Mouse (Mus musculus): ENCODE data around the gene Rnft1.
"Not testable (repeated sequence)": the region's sequence is repeated elsewhere in the genome, so short reads cannot be mapped to it uniquely, and the experiment has no call there.

Rnft1 gene

GRCm38 (mm10) chr11:86519751-86520150, 35.3 kb downstream of the Rnft1 start:
- in situ Hi-C loops (cut with MboI), result no loop called here

DNA sequence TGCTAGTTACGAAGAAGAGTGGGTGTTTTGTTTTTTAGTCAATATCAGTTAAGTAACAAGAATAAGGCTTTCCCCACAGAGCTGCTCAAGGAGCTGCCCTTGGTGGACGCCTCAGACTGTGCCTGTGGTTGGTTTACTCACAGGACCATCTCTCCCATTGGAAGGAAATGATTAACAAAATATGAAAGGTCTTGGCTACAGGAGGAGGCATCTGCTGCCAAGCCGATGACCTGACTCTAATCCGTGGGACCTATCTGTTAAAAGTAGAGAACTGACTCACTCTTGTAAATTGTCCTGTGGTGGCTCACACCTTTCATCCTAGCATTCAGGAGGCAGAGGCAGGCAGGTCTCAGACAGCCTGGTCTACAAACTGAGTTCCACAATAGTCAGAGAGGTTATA, 43.1 kb downstream of the Rnft1 start:
- in situ Hi-C loops (cut with MboI), result no loop called here

GRCm38 (mm10) chr11:86532834-86533233, 48.4 kb downstream of the Rnft1 start:
- in situ Hi-C loops (cut with MboI), result no loop called here

DNA sequence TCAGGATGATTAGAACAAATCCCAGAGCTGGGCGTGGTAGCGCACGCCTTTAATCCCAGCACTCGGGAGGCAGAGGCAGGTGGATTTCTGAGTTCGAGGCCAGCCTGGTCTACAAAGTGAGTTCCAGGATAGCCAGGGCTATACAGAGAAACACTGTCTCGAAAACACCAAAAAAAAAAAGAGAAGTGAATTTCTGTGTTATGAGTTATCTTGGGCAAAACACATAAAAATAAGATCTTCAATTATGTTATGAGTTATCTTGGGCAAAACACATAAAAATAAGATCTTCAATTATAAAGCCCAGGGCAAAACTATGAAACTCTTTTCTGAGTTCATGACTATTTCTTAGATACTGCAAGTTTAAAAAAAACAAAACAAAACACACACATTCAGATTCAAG, 48.8 kb downstream of the Rnft1 start:
- in situ Hi-C loops (cut with MboI), result not testable (repeated sequence)

- in situ Hi-C loops (cut with MboI), result no loop called here
Observed at GRCm38 (mm10) chr11:86534201-86534910, 49.9 kb downstream of the Rnft1 start.

DNA sequence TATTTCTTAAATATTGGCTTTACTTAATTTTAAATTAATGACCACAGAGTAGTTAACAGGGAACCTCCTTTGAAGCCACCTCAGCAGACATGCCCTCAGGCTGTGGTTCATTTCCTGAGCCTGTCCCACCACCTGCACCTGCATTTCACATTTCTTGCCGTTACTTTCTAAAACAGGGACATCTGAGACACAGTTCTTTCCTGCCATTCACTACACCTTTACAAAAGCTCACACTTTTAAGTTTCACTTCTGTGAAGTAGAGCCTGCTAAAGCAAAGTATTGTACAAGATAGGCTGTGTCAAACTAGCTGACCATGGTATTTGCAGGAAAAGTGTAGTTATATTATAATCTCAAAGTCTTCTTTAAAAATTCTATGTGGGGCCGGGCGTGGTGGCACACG, 54.3 kb downstream of the Rnft1 start:
- in situ Hi-C loops (cut with MboI), result no loop called here

DNA sequence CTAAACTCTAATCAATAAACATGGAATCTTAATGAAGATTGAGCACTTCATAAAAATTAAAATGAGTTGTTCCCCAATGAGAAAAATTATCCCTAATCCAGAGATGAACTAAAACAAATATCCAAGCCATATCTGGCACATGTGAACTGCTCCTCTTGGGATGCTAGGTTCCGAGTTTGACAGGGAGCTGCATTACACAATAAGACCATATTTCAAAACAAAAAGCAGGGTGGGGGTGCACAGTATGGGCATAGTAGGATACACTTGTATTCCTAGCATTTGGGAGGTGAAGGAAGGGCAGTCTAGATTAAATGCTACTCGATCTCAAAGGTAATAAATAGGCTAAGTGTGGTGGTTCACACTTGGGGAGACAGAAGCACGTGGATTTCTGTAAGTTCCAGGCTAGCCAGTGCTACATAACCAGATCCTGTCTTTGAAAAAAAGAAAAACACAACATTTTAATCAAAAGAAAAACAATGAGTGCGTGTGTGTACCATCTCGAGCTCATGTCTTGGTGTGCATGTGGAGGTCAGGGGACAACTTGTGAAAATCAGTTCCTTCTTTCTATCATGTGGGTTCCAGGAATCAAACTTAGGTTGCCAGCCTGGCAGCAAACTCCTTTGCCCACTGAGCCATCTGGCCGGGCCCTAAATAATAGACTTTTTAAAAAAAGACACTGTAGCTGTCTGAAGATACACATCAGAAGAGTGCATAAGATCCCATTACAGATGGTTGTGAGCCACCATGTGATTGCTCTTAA, 55.4 kb downstream of the Rnft1 start:
- in situ Hi-C loops (cut with MboI), result no loop called here

DNA sequence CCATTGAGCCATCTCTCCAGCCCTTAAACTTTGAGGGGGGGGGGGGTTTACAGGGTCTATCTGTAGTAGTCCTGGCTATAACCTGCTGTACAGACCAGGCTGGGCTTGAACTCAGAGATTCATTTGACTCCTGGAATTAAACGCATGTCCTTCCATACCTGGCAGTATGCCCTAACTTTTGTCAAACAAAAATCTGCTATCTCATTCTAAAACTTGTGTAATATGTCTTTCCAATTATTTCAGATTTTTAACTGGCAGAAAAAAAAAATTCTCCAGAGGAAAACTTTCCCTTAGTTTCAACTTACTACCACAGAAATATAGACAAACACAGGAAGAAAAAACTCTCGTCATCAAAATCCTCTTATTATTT, 56.0 kb downstream of the Rnft1 start:
- in situ Hi-C loops (cut with MboI), result no loop called here

- in situ Hi-C loops (cut with MboI), result no loop called here
Observed at GRCm38 (mm10) chr11:86542851-86543250, 58.4 kb downstream of the Rnft1 start.

DNA sequence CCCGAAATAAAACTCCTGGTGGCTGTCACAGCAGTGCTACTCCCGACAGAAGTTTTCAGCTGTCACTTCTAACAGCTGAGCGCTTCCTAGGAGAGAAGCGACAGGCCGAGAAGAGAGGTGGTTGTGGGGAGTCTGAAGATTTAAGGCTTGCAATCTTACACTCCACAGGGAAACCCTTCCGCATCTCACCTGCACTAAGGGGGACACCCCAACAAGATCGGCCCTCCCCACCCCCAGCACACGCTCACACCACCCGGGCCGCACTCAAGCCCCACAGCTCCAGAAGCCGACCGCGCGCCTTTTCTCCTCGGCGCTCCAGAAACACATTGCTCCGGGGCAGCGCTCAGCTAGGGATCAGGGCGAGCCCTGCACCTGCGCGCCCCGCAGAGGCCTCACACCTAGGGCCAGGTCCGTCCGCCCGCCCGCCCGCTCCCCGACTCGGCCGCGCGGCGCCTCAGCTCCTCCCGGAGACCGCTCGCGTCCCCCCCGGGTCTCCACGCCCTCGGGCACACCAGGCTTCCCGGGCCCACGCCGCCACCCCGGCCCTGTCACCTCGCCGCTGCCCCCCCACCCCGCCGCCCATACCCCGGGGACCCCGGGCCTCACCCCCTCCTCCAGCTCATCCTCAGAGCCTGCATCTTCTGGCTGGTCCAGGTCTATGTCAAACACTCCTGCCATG, 59.6 kb downstream of the Rnft1 start:
- in situ Hi-C loops (cut with MboI), result no loop called here

- in situ Hi-C loops (cut with MboI), result no loop called here
Observed at GRCm38 (mm10) chr11:86544639-86545299, 60.3 kb downstream of the Rnft1 start, which contains the start of the genes Rps6kb1 and Tubd1. Rps6kb1 (minus strand) TSS chr11:86544805. Tubd1 (plus strand) TSS chr11:86544991.

DNA sequence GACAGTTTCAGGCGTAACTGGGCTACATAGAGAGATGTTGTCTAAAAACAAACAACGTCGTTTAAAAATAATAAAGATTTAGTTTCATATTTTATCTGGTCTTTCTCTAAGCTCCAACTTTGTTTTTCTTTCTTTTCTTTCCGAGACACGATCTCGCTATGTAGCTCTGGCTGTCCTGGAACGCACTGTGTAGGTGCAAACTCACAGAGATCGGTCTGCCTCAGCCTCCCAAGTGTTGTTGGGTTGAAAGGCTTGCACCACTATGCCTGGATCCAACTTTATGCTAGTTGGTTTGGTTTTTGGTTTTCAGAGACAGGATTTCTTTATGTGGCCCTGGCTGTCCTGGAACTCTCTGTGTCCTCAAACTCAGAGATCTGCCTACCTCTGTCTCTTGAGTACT, 61.1 kb downstream of the Rnft1 start:
- in situ Hi-C loops (cut with MboI), result no loop called here

- in situ Hi-C loops (cut with MboI), result no loop called here
Observed at GRCm38 (mm10) chr11:86547412-86547811, 63.0 kb downstream of the Rnft1 start.

Measured in mature B cell (primary cell).